Mouse (Mus musculus) layer of hippocampus, adult 9-10 months (tissue): ENCODE measurements at regions not wholly inside any gene's neighbourhood (a gene's known extent, or its start where the extent isn't known, plus 50 kb on each side); places are given as distances from the start of the nearest gene placed in this dataset.
A peak's percentile ranks its signal among the peaks of the same experiment; 100 is the strongest.

Source experiments
- DNase-seq: peaks from one replicate; pipeline ENCODE4 v3.0.0; 2022; ENCODE audit warnings: low spot score

- DNase-seq = no peak
Measured at GRCm38 (mm10) chr1:40907813-40908212, 102.4 kb downstream of the Tmem182 start.

- DNase-seq = no peak
Measured at GRCm38 (mm10) chr1:40913591-40913990, 108.2 kb downstream of the Tmem182 start.

GRCm38 (mm10) chr1:40924271-40924670 is 118.9 kb downstream of the Tmem182 start:
- no peak for DNase-seq

DNA sequence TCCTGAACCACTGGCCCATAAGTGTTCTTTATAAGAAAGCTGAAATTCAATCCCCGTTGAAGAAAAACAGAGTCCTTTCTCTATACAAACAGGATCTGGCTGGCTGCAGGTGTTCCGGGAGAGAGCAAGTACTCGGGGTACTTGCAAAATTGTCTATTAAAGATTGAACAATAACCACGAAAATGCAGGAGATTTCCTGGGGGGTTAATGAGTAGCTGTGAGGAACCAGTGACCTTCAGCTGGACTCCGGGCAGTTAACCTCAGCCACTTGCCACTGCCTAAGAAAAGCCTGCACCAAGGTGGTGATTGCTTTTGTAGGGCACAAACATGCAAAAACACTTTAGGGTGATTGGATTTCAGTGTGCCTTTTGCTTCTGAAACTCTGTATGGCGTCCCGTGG is 119.4 kb downstream of the Tmem182 start:
- no peak for DNase-seq

- no peak for DNase-seq
Measured at GRCm38 (mm10) chr1:40931374-40931773, 126.0 kb downstream of the Tmem182 start.

DNA sequence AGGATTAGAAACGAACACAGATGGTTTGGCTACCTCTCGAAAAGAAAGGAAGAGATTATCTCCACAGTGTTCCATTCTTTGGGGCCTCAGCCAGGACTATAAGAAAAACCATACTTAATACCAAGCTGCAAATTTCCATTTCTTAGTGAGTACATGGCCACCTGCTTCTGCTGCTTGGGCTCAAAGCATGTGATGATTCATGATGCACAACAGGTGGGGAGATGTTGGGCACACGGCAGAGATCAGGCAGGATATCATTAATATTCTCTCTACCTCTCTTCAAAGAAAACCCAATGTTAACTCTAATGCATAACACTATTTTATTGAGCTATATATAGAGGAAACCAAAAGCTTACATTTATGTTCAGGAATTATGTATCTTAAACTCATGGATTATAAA is 131.3 kb downstream of the Tmem182 start:
- DNase-seq = no peak

GRCm38 (mm10) chr1:40942751-40943150 is 137.3 kb downstream of the Tmem182 start:
- DNase-seq = no peak

- no peak for DNase-seq
Measured at GRCm38 (mm10) chr1:40943165-40943564, 137.8 kb downstream of the Tmem182 start.

DNA sequence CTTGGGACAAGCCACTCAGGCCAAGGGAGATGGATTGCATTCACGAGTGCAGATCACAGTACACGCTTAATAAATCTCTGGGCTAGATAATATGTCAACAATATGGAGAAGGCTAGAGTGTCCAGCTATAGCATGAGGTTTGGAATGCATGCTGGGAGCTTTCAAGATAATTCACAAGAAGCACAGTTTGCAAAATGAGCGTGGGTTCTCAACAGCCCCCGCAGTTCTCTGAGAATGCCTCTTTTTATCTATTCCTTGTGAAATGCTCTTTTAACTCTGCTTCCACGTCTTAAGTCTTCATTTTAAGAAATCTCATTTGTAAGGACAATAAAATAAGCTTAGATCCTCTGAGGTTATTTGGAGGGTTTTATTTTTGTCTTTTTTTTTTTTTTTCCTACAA is 145.2 kb downstream of the Tmem182 start:
- DNase-seq = no peak

DNA sequence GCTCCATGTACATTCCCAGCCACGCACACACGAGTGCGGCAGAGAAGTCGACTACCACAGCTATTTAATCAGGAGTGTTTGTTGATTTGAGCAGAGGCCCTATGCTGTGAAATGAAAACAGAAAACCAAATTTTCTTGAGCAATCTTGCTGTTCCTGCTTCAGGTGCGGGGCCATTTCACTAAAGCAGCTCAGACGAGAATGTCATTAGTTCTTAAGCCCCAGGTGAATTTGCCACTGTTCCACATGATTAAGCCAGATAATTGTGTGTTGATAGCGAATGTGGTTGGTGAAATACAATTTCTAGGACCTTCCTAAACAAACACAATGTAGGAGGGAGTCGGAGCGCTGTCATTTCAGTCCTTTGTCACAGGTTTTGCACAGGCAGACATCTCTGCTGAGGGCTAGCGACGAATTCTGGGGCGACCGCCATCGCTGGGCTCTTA is 149.3 kb downstream of the Tmem182 start:
- DNase-seq = no peak

- no peak for DNase-seq
Measured at GRCm38 (mm10) chr1:40967768-40968504, 162.5 kb downstream of the Tmem182 start.

- DNase-seq = no peak
Measured at GRCm38 (mm10) chr1:40983762-40984161, 178.4 kb downstream of the Tmem182 start.

- DNase-seq = no peak
Measured at GRCm38 (mm10) chr1:40993327-40993726, 187.9 kb downstream of the Tmem182 start.

DNA sequence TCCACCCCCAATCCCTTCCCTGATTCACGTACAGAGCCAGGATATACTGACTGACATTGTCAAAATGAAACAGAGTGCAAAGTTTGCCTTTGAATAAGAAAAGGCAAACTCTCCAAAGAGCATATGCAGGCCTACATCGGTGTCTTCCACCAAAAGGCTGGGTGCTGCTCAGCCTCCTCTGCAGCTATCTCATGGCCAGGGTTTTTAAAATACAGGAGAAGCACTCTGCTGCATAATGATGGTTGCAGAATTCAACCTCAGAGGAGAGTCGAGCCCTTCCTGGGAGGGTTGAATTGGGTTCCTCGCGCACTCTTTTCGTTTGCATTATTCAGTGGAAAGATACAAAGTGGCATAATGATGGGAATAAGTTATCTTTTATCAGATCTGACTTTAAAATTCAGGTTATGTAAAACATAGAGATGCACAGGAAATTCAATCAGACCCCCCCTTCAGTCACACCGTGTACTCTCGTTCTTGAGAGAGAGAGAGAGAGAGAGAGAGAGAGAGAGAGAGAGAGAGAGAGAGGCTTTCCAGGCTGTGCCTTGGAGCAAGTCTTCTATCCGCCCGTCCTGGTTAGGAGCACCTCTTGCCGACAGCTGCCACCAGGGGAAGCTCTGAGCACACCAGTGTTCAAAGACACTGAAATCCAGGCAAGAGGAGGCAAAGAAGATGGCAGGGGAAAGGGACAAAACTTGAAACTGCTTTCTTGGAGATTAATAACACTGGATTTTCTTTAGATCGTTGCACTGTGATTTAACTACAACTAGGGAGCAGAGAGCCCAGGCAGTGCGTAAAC is 196.0 kb downstream of the Tmem182 start:
- DNase-seq = no peak

GRCm38 (mm10) chr1:41002006-41002405 is 196.6 kb downstream of the Tmem182 start:
- no peak for DNase-seq

DNA sequence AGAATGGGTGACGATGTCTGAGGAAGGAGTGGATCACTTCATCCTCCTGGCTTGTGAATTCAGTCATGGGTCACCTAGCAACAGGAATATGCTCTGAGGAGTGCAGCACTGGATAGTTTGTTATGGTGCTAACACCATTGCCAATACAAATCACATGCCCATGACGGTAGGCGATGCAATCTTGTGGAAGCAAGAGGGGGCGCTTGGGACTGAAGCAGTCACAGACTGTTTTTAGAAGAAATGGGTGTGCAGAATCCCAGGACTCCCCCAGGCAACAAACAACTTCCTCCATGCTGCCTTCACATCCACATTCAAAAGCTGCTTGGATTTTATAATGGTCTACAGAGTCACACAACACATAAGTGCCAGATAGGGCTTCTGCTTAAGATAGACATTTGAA is 221.5 kb downstream of the Tmem182 start:
- DNase-seq = no peak

GRCm38 (mm10) chr1:41027540-41027978 is 222.2 kb downstream of the Tmem182 start:
- DNase-seq = peak; percentile 40

- DNase-seq = no peak
Measured at GRCm38 (mm10) chr1:41028021-41028420, 222.6 kb downstream of the Tmem182 start.

- no peak for DNase-seq
Measured at GRCm38 (mm10) chr1:41035085-41035880, 229.9 kb downstream of the Tmem182 start.

- no peak for DNase-seq
Measured at GRCm38 (mm10) chr1:41036940-41037339, 231.5 kb downstream of the Tmem182 start.

DNA sequence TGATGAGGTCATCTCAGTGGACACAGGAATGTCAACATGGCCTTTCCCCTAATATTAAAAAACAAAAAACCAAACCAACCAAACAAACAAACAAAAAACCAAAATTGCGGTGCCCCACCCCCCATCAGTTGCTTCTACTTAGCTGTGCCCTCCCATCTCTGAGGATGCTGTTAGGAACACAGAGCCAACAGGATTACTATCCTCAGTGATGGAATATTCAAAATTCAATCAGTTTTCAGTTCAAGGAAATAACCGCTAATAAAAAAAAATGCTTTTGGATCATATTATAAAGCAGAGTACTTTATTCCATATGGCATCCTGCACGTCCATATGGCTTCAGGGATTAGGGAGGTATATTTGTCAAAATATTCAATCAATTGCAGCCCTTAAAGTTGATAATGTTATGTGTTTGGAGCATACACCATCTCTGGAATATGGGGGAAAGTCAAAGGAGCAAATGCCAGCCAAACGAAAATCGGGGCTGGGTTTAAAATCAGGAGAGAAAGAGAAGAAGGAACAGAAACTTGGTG is 249.1 kb downstream of the Tmem182 start:
- DNase-seq = no peak

- DNase-seq = no peak
Measured at GRCm38 (mm10) chr1:41055761-41056160, 250.4 kb downstream of the Tmem182 start.
